Mouse (Mus musculus): ENCODE results near the gene Slc22a22.

- TF ChIP-seq CTCF (IDR thresholded peaks at IDR 0.05; ENCODE audit: low read depth) (no peak), EP300 (IDR thresholded peaks at IDR 0.05; ENCODE audit: low read depth) (no peak)
These were observed 16.1 kb downstream of the Slc22a22 start for GRCm38 (mm10) chr15:57461284-57461683.
